Mouse (Mus musculus) cerebellum, postnatal 10 days (tissue): ENCODE measurements around the gene Tmem50b.
A peak's percentile ranks its signal among the peaks of the same experiment; 100 is the strongest.
"Not testable (repeated sequence)": the region's sequence is repeated elsewhere in the genome, so short reads cannot be mapped to it uniquely, and the experiment has no call there.

Experiments
- DNase-seq, 2 experiments: peaks; one replicate each; pipeline ENCODE4 v3.0.0; 2021; ENCODE audit warnings: mixed read lengths in 2 of 2

The Tmem50b gene

GRCm38 (mm10) chr16:91536372-91536771 lies 61.2 kb downstream of the Tmem50b start:
- no peak for DNase-seq

GRCm38 (mm10) chr16:91534888-91535287 lies 62.7 kb downstream of the Tmem50b start:
- no peak for DNase-seq

- peak; percentile 70 to 74 for DNase-seq
Observed at GRCm38 (mm10) chr16:91534477-91534876, 63.1 kb downstream of the Tmem50b start.

GRCm38 (mm10) chr16:91533097-91534001 lies 64.3 kb downstream of the Tmem50b start:
- no peak for DNase-seq

GRCm38 (mm10) chr16:91532429-91532828 lies 65.2 kb downstream of the Tmem50b start:
- DNase-seq = no peak

- DNase-seq = no peak
Observed at GRCm38 (mm10) chr16:91531856-91532255, 65.7 kb downstream of the Tmem50b start.

GRCm38 (mm10) chr16:91530830-91531229 lies 66.8 kb downstream of the Tmem50b start:
- not testable (repeated sequence) for DNase-seq

GRCm38 (mm10) chr16:91528578-91528977 lies 69.0 kb downstream of the Tmem50b start:
- peak; percentile 54 to 58 for DNase-seq

GRCm38 (mm10) chr16:91527500-91527899 lies 70.1 kb downstream of the Tmem50b start:
- DNase-seq = no peak

- DNase-seq = peak; percentile 40 to 46
Observed at GRCm38 (mm10) chr16:91527051-91527450, 70.5 kb downstream of the Tmem50b start.

GRCm38 (mm10) chr16:91526274-91526673 lies 71.3 kb downstream of the Tmem50b start:
- DNase-seq = no peak
